Mouse (Mus musculus): ENCODE measurements at regions not wholly inside any gene's neighbourhood (a gene's known extent, or its start where the extent isn't known, plus 50 kb on each side); places are given as distances from the start of the nearest gene placed in this dataset.

DNA sequence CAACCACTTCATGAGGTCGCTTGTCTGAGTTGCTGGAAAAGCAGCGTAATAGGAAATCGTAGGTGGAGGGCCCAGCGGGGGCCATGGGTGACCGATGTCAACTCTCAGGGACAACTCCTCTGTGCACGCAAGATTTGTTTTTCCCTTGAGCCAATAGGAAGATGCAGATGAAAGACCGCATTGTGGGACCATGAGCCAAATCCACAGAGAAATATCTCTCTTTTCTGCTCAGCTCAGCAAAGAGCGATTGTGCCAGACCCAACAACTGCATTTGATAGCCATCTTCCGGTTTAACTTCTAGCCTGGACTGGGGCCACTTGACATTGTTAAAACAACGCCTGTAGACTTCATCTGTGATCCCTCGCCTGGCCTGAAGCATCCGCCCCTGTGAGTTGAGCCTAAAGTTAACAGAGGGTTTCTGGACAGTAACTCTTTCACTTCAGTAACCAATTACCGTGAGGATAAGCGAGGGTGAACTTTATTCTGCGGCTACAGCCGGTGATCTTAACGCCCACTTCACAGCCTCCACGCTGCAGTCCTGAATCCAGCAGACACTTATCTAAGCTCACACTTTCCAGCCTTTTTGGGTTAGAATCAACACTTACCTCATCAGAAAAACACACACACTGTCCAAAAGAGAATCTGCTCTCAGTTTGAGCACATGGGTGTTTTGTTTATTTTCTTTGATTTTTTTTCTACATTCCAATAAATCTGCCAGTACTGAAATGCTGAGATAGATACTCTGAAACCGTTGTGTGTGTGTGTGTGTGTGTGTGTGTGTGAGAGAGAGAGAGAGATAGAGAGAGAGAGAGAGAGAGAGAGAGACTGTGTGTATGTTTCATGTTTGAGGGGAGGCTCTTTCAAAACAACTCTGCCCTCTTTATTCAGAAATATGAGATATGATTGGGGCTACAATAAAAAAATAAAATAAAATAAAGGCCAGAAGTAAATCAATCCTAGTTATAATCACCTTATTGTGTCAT is 111.9 kb downstream of the Tomm20 start:
- TF ChIP-seq POLR2A (IDR thresholded peaks at IDR 0.05; ENCODE audit: borderline replicate concordance, extremely low read depth, insufficient read depth, insufficient read length, poor library complexity, severe bottlenecking): no peak
- TF ChIP-seq CTCF (IDR thresholded peaks at IDR 0.05; ENCODE audit: borderline replicate concordance, extremely low read depth, insufficient read depth, insufficient read length): no peak
